Mouse (Mus musculus): Measurements from ENCODE around the gene Fam171a2. TPM values are rescaled to one million over a fixed set of nuclear protein-coding genes. Genes with fewer than 3 reads are reported as not detected.
A peak's percentile ranks its signal among the peaks of the same experiment; 100 is the strongest.
"Not testable (repeated sequence)": the region's sequence is repeated elsewhere in the genome, so short reads cannot be mapped to it uniquely, and the experiment has no call there.

The Fam171a2 gene
- polyA plus RNA-seq, 1 experiment from 2014 or later: 2.9 TPM

DNA sequence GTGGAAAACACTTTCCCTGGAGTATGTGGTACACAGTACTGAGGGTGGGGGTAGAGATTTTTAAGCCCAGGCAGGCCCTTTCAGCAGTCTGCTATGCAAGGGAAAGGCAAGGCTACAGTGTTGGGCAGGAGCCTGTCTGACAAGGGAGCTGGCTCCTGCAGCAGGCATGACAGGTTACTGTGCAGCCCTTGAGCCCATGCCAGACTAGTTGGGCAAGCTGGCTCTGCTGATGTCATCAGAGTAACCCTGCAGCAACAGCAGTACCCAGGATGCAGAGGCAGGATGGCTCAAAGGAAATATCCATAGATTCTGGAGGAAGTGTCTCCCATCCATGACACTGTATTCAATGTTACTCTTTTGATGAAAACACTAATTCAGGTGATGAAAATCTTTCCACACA lies 28.6 kb downstream of the Fam171a2 start:
- Histone ChIP-seq H3K9me3 (no peaks in the 10 kb centered on the region), H3K27ac (replicated peaks) (no peak overlapping the region), H3K36me3 (no peaks in the 10 kb centered on the region), H3K4me1 (no peaks in the 10 kb centered on the region), H3K4me2 (no peak overlapping the region), H3K27me3 (replicated peaks) (no peaks in the 10 kb centered on the region; the same call in 1 of the 2 replicates), H3K4me3 (no peak overlapping the region), H3K9ac (no peak overlapping the region)
- no peak for ATAC-seq (ENCODE audit: extremely low read depth, insufficient number of reproducible peaks, low FRiP score, low TSS enrichment)

DNA sequence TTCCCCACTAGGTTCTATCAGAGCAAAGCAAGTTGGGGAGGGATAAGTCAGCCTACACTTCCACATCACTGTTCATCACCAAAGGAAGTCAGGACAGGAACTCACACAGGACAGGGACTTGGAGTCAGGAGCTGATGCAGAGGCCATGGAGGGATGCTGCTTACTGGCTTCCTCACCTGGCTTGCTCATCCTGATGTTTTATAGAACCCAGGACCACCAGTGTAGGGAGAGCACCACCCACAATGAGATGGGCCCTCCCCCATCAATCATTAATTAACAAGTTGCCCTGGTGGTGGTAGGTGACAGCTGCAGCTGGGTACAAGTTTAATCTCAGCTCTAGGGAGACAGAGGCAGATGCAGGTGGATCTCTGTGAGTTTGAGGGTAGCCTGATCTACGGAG lies 30.3 kb downstream of the Fam171a2 start:
- ATAC-seq (ENCODE audit: extremely low read depth, insufficient number of reproducible peaks, low FRiP score, low TSS enrichment): no peak
- WGBS: 55% methylated on average over 1 of the region's 1 CpGs

DNA sequence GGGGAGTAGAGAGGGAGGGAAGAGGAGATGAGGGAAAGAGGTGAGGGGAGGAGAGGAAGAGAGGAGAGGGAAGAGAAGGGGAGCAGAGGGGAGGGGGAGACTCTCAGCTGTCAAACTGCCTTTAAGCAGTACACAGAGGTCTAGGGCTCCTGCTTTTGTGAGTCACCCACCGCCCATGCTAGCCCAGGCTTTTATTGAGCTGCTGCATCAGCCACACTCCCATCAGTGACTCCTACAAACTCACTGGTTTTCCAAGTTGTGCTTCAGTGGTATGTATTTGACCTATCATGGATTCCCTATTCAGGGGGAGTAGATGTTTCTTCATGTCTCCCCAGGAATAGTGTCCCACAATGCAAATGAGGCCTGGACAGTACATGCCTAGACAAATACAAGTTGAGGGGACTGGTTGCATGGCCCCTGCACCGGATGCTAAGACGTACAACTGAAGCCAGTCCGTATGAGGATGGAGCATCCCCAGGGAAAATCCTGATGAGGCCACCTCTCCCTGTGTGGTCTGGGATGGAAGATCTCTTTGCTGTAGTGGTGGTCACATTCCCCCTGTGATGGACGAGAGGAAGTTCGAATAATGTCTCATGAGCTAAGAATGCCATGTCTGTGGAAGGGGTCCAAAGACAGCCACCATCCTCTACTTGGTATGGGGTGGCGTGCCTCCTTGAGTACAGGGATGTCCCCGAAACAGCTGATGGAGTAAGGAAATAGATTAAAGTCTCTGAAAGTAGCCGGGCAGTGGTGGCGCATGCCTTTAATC lies 32.3 kb downstream of the Fam171a2 start:
- Histone ChIP-seq H3K9me3 (no peaks in the 10 kb centered on the region), H3K36me3 (no peaks in the 10 kb centered on the region), H3K4me3 (no peak overlapping the region), H3K27ac (replicated peaks) (no peak overlapping the region), H3K4me2 (no peak overlapping the region), H3K27me3 (replicated peaks) (peaks cover 3% of the 10 kb centered on the region; the same call in 1 of the 2 replicates), H3K4me1 (peaks cover 9% of the 10 kb centered on the region), H3K9ac (no peak overlapping the region)
- ATAC-seq (ENCODE audit: extremely low read depth, insufficient number of reproducible peaks, low FRiP score, low TSS enrichment): no peak
- 66% methylated on average over 10 of the region's 10 CpGs for WGBS

More for the DNA sequence above, 30.3 kb downstream of the Fam171a2 start:
- no peak overlapping the region for H3K4me3 ChIP-seq
- H3K27me3 ChIP-seq (replicated peaks): peaks cover 3% of the 10 kb centered on the region; the same call in 1 of the 2 replicates
- H3K4me2 ChIP-seq: no peak overlapping the region
- no peaks in the 10 kb centered on the region for H3K9me3 ChIP-seq
- no peak overlapping the region for H3K27ac ChIP-seq (replicated peaks)
- no peak overlapping the region for H3K9ac ChIP-seq
- no peaks in the 10 kb centered on the region for H3K4me1 ChIP-seq
- H3K36me3 ChIP-seq: no peaks in the 10 kb centered on the region

DNA sequence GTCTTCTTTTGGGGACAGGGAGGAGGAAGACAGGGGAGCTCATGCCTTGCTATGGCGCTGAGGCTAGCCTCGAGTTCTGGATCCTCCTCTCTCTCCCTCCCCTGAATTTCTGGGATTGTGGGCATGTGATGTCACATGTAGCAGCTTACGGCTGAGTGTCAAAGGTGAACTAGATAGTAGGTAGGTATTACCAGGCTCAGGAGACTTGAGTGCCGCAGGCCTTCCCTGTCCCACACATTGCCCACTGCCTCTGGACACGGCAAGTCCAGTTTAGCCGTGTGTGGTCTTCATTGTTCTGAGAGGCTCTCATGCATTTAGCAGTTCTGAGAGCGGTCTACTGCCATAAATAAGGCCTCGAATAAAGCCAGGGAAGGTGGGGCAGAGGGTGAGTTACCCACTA lies 34.4 kb downstream of the Fam171a2 start:
- no peaks in the 10 kb centered on the region for H3K36me3 ChIP-seq
- H3K4me1 ChIP-seq: peaks cover 20% of the 10 kb centered on the region
- H3K9ac ChIP-seq: no peak overlapping the region
- peaks cover 3% of the 10 kb centered on the region; the same call in 1 of the 2 replicates for H3K27me3 ChIP-seq (replicated peaks)
- ATAC-seq (ENCODE audit: extremely low read depth, insufficient number of reproducible peaks, low FRiP score, low TSS enrichment): no peak
- no peak overlapping the region for H3K4me3 ChIP-seq
- no peak overlapping the region for H3K27ac ChIP-seq (replicated peaks)
- 73% methylated on average over 8 of the region's 8 CpGs for WGBS
- no peaks in the 10 kb centered on the region for H3K9me3 ChIP-seq
- no peak overlapping the region for H3K4me2 ChIP-seq

DNA sequence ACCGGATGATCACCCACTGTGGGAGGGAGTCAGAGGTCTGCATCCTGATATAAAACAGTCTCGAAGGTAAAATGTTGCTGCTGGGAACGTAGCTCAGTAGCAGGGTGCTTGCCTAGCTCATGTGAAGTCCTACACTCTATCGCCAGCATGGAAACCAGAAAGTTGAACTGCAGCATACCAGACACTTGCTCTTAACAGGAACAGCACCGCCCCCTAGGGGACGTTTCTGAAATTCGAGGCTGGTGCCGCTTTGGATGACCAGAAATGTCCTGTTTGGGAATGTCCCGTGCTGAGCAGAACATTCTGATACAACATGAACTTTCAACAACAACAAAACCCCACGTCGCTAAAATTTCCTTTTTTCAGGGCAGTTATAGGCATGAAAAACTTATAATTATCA lies 35.8 kb downstream of the Fam171a2 start:
- Histone ChIP-seq H3K9me3 (no peaks in the 10 kb centered on the region), H3K36me3 (no peaks in the 10 kb centered on the region), H3K4me2 (peak overlapping the region; percentile 40), H3K27me3 (replicated peaks) (peaks cover 3% of the 10 kb centered on the region; the same call in 1 of the 2 replicates), H3K4me1 (peaks cover 20% of the 10 kb centered on the region), H3K4me3 (no peak overlapping the region), H3K9ac (peak overlapping the region; percentile 52; the same call in 1 of the 2 replicates), H3K27ac (replicated peaks) (0 out of 2 replicates have a peak overlapping the region, but pooled peaks have one; percentile 56)
- no peak for ATAC-seq (ENCODE audit: extremely low read depth, insufficient number of reproducible peaks, low FRiP score, low TSS enrichment)
- WGBS: 8% methylated on average over 11 of the region's 11 CpGs

DNA sequence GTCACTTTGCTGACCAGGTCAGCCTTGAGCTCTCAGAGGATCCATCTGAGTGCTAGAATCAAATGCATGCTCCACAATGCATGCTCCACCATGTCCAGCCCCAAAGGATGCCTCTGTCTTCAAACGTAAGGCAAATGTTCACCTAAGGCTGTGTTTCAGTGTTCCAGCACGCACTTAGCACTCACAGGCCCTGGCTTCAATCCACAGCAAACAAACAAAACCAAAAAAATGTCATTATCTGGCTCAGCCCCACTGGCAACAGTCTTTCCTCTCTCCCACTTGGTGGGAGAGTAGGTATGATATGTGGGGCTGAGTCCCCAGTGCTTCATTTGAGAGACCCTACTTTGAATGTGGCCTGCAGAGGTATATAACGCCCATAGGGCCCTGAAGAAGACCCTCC lies 36.4 kb downstream of the Fam171a2 start:
- Histone ChIP-seq H3K4me1 (peaks cover 26% of the 10 kb centered on the region), H3K9ac (peak overlapping the region; percentile 52; the same call in 1 of the 2 replicates), H3K4me2 (peak overlapping the region; percentile 40; the same call in 1 of the 2 replicates), H3K27me3 (replicated peaks) (peaks cover 3% of the 10 kb centered on the region; the same call in 1 of the 2 replicates), H3K27ac (replicated peaks) (no peak overlapping the region), H3K4me3 (no peak overlapping the region), H3K9me3 (no peaks in the 10 kb centered on the region), H3K36me3 (no peaks in the 10 kb centered on the region)
- ATAC-seq (ENCODE audit: extremely low read depth, insufficient number of reproducible peaks, low FRiP score, low TSS enrichment): no peak
- WGBS: 78% methylated on average over 3 of the region's 3 CpGs

DNA sequence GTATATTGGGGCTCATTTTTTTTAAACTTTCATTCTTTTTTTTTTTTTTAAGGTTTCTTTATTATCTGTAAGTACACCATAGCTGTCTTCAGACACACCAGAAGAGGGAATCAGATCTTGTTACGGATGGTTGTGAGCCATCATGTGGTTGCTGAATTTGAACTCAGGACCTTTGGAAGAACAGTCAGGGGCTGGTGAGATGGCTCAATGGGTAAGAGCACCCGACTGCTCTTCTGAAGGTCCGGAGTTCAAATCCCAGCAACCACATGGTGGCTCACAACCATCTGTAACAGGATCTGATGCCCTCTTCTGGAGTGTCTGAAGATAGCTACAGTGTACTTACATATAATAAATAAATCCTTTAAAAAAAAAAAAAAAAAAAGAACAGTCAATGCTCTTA lies 37.1 kb downstream of the Fam171a2 start:
- H3K9ac ChIP-seq; H3K9me3 ChIP-seq; H3K36me3 ChIP-seq; H3K4me2 ChIP-seq; H3K4me3 ChIP-seq; H3K27ac ChIP-seq (replicated peaks); H3K27me3 ChIP-seq (replicated peaks); ATAC-seq (ENCODE audit: extremely low read depth, insufficient number of reproducible peaks, low FRiP score, low TSS enrichment): not testable (repeated sequence)
- H3K4me1 ChIP-seq: peaks cover 33% of the 10 kb centered on the region
- 92% methylated on average over 3 of the region's 3 CpGs for WGBS

DNA sequence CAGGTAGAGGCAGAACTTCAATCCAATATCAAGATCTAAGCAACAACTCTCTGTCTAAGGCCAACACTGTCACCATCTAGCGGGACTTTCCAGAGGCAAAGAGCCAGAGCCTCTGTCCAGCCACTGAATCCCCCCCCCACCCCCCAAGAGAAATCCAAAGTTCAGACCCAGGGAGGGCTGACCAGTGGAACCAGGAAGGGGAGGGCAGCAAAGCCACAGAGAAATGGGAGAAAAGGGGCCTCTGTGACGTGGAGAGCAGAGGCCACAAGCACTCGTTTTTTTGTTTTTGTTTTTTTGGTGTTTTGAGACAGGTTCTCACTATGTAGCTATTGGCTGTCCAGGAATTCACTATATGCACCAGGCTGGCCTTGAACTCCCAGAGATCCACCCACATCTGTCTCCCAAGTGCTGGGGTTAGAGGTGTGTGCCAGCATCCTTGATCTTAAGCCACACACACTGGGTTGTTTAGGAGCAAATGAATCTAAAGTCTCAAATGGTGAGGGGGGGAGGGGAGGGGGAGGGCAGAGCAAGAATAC lies 37.6 kb downstream of the Fam171a2 start:
- H3K36me3 ChIP-seq: peaks cover 2% of the 10 kb centered on the region
- ATAC-seq (ENCODE audit: extremely low read depth, insufficient number of reproducible peaks, low FRiP score, low TSS enrichment): no peak
- H3K4me3 ChIP-seq: no peak overlapping the region
- H3K9ac ChIP-seq: peak overlapping the region; percentile 73; the same call in 1 of the 2 replicates
- peaks cover 38% of the 10 kb centered on the region for H3K4me1 ChIP-seq
- H3K27me3 ChIP-seq (replicated peaks): peaks cover 3% of the 10 kb centered on the region; the same call in 1 of the 2 replicates
- H3K9me3 ChIP-seq: no peaks in the 10 kb centered on the region
- WGBS: 71% methylated on average over 3 of the region's 3 CpGs
- H3K27ac ChIP-seq (replicated peaks): peak overlapping the region; percentile 97
- H3K4me2 ChIP-seq: peak overlapping the region; percentile 83

DNA sequence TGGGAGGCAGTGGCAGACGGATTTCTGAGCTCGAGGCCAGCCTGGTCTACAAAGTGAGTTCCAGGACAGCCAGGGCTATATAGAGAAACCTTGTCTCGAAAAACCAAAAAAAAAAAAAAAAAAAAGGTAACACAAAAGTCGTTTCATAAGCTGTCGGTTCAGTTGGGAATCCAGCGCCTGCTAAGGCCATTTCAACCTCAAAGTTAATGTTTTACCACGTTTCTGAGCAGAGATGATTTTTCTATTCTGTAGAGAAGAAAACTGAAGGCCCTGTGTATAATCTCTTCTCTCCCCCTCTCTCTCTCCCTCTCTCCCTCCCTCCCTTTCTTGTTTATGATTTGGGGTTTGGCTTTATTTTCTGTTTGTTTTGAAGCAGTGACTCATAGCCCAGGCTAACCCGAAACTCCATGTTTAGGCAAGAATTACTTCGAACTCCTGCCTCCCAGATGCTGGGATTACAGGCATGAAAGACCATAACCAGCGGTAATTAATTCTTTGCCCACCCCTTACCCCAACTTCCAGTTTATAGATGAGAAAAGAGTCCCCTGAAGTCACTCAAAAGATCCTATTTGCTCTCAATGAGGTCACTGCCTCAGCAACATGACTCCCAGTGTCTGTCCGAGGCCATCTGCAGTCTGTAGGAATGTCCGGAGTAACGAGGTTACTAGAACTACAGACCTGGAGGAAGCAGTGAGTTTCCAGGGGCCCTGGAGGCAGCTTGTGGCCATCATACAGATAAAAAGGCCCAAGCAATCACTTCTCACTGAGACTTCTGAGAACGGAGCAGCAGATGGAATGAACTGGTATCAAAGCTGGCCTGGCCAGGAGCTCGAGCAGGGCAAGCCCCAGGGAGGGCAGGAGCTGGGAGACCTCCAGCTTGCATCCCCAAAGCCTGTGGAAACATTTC lies 38.3 kb downstream of the Fam171a2 start:
- peak overlapping the region; percentile 93 for H3K4me3 ChIP-seq
- peak overlapping the region; percentile 73 for H3K9ac ChIP-seq
- ATAC-seq (ENCODE audit: extremely low read depth, insufficient number of reproducible peaks, low FRiP score, low TSS enrichment): no peak
- H3K27me3 ChIP-seq (replicated peaks): 0 out of 2 replicates have a peak, but pooled peaks cover 3% of the 10 kb centered on the region
- no peaks in the 10 kb centered on the region for H3K9me3 ChIP-seq
- peaks cover 38% of the 10 kb centered on the region for H3K4me1 ChIP-seq
- peak overlapping the region; percentile 83 for H3K4me2 ChIP-seq
- H3K36me3 ChIP-seq: peaks cover 10% of the 10 kb centered on the region
- WGBS: 36% methylated on average over 15 of the region's 15 CpGs
- peak overlapping the region; percentile 97 for H3K27ac ChIP-seq (replicated peaks)

DNA sequence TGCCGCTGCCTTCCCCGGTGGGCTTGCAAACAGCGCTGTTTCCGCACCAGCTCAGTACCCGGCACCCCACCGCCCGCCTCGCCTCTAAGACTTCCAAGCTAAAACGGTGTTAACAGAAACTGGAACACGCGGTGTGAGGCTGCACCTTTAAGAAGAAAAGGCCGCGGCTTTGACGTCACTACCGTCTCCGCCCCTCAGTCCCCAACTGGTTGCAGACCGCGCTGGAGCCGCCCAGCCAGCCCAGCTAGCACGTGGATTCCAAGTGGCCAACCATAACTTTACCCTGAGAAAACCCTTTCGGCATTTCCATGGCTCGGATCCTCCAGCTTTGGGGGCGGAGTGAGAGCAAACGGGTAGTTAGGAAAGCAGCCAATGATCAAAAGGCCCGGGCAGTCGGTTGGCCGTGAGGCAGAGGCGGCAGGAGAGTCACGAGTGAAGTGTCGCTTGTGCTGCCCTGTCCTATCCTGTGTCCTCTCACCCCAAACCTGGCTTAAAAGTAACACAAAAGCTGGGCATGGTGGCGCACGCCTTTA lies 39.1 kb downstream of the Fam171a2 start:
- H3K9ac ChIP-seq: peak overlapping the region; percentile 96
- H3K27ac ChIP-seq (replicated peaks): peak overlapping the region; percentile 97
- peaks cover 5% of the 10 kb centered on the region; the same call in 1 of the 2 replicates for H3K27me3 ChIP-seq (replicated peaks)
- ATAC-seq (ENCODE audit: extremely low read depth, insufficient number of reproducible peaks, low FRiP score, low TSS enrichment): peak; percentile 79
- no peaks in the 10 kb centered on the region for H3K9me3 ChIP-seq
- under 1% methylated on average over 32 of the region's 32 CpGs for WGBS
- H3K4me3 ChIP-seq: peak overlapping the region; percentile 93
- H3K36me3 ChIP-seq: peaks cover 17% of the 10 kb centered on the region
- H3K4me1 ChIP-seq: peaks cover 38% of the 10 kb centered on the region
- H3K4me2 ChIP-seq: peak overlapping the region; percentile 83

DNA sequence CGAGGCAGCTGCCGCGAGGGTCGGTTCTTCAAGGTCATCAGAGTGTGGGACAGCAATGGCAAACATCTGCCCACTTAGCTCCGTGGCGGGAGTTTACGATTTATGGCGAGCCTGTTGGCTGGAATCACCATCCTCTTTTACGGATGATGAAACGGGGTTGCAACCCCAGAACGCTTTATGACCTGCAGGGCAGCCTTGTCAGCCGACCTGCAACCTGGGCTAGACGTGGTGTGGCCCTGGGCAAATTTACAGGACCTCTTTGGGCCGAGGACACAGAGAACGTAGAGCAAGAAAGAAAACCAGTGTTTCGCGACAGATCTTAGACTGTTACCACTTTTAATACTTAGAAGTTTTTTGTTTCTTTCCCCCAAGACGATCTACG lies 39.7 kb downstream of the Fam171a2 start, which contains the start of gene Slc25a39:
Slc25a39 (minus strand) TSS at position 113 of the 382 bp plus-strand sequence.
- Histone ChIP-seq H3K27ac (replicated peaks) (peak within 1 kb of the TSS; percentile 97), H3K36me3 (peaks cover 23% of the 10 kb centered on the region), H3K9ac (peak within 1 kb of the TSS; percentile 96), H3K4me3 (peak within 1 kb of the TSS; percentile 93), H3K4me1 (peaks cover 38% of the 10 kb centered on the region), H3K27me3 (replicated peaks) (peaks cover 7% of the 10 kb centered on the region), H3K9me3 (no peaks in the 10 kb centered on the region), H3K4me2 (peak within 1 kb of the TSS; percentile 83)
- under 1% methylated on average over 19 of the region's 19 CpGs for WGBS
- no peak for ATAC-seq (ENCODE audit: extremely low read depth, insufficient number of reproducible peaks, low FRiP score, low TSS enrichment)
